Mouse (Mus musculus) midbrain, embryonic 11.5 days (tissue): ENCODE data around the gene Usp21. TPM values are rescaled to one million over a fixed set of nuclear protein-coding genes. Genes with fewer than 3 reads are reported as not detected.
"Not testable (repeated sequence)": the region's sequence is repeated elsewhere in the genome, so short reads cannot be mapped to it uniquely, and the experiment has no call there.

Experiments used
- ATAC-seq: fragments of 200-750 bp; cut with Nextera tagmentation; 2 replicates; pipeline ENCODE4 v1.8.0; 2017; ENCODE audit warnings: moderate TSS enrichment, moderate library complexity; ENCODE audit not compliant: low FRiP score
- DNase-seq: peaks from one replicate; pipeline ENCODE4 v3.0.0; 2015; ENCODE audit warnings: low spot score; ENCODE audit errors: missing footprints
- H3K27ac ChIP-seq: fragments of 300-500 bp; sonication (generic); 2 replicates; pipeline ENCODE4 v1.5.1; 2014; ENCODE audit warnings: low read depth, low read length
- H3K27me3 ChIP-seq: fragments of 300-500 bp; sonication (generic); 2 replicates; pipeline ENCODE4 v1.6.1; 2014; ENCODE audit warnings: mild to moderate bottlenecking, low read length, moderate library complexity, mixed read lengths; ENCODE audit not compliant: control insufficient read depth, insufficient read depth
- H3K36me3 ChIP-seq: fragments of 300-500 bp; sonication (generic); 2 replicates; pipeline ENCODE4 v1.6.1; 2014; ENCODE audit warnings: mild to moderate bottlenecking, low read length, moderate library complexity, mixed read lengths; ENCODE audit not compliant: control insufficient read depth, insufficient read depth
- H3K4me1 ChIP-seq: fragments of 300-500 bp; sonication (generic); 2 replicates; pipeline ENCODE4 v1.6.1; 2014; ENCODE audit warnings: low read length; ENCODE audit not compliant: control insufficient read depth, insufficient read depth
- H3K4me2 ChIP-seq: fragments of 300-500 bp; sonication (generic); 2 replicates; pipeline ENCODE4 v1.6.1; 2014; ENCODE audit warnings: mild to moderate bottlenecking, moderate library complexity
- H3K4me3 ChIP-seq: fragments of 300-500 bp; sonication (generic); 2 replicates; pipeline ENCODE4 v1.5.1; 2014; ENCODE audit warnings: low read depth, low read length
- H3K9ac ChIP-seq: fragments of 300-500 bp; sonication (generic); 2 replicates; pipeline ENCODE4 v1.6.1; 2014; ENCODE audit warnings: low read length
- H3K9me3 ChIP-seq: fragments of 300-500 bp; sonication (generic); 2 replicates; pipeline ENCODE4 v1.6.1; 2016; ENCODE audit warnings: low read length; ENCODE audit not compliant: control insufficient read depth
- WGBS: fragments of 180-500 bp; shearing (Covaris S2); extraction: QIAGEN DNeasy Blood & Tissue Kit; methylation state at CpG from one replicate; pipeline ENCODE4 v1.1.7; 2014; 5-methylcytosine and 5-hydroxymethylcytosine counted together
- polyA plus RNA-seq: library from polyadenylated mRNA; unstranded; fragments of >200 nt; fragmentation: Nextera tagmentation; extraction: Ambion mirVana; gene quantifications from 2 replicates; pipeline ENCODE4 v1.2.1, GENCODE M21; 2014

Usp21 gene
- polyA plus RNA-seq, 1 experiment from 2014 or later = 88.6 TPM

- H3K4me1 ChIP-seq = peaks cover 33% of the 10 kb centered on the region
- under 1% methylated on average over 41 of the region's 41 CpGs for WGBS
These were observed 40.9 kb downstream of the Usp21 start for GRCm38 (mm10) chr1:171246709-171247452.

GRCm38 (mm10) chr1:171245353-171245752 lies 42.4 kb downstream of the Usp21 start:
- H3K36me3 ChIP-seq = peaks cover 4% of the 10 kb centered on the region; the same call in 1 of the 2 replicates
- WGBS = 94% methylated on average over 8 of the region's 8 CpGs
- H3K4me2 ChIP-seq = no peak overlapping the region
- no peak for DNase-seq
- no peak overlapping the region for H3K9ac ChIP-seq
- no peak overlapping the region for H3K4me3 ChIP-seq
- H3K9me3 ChIP-seq = no peaks in the 10 kb centered on the region
- H3K4me1 ChIP-seq = peaks cover 21% of the 10 kb centered on the region
- H3K27ac ChIP-seq = no peak overlapping the region
- H3K27me3 ChIP-seq = no peaks in the 10 kb centered on the region
- no peak for ATAC-seq

More at GRCm38 (mm10) chr1:171246709-171247452, 40.9 kb downstream of the Usp21 start:
- H3K27me3 ChIP-seq = no peaks in the 10 kb centered on the region
- peak overlapping the region; percentile 20; the same call in 1 of the 2 replicates for H3K27ac ChIP-seq
- H3K36me3 ChIP-seq = peaks cover 4% of the 10 kb centered on the region; the same call in 1 of the 2 replicates
- peak; percentile 92 for ATAC-seq
- no peaks in the 10 kb centered on the region for H3K9me3 ChIP-seq
- peak overlapping the region; percentile 81 for H3K4me2 ChIP-seq
- peak overlapping the region; percentile 89 for H3K9ac ChIP-seq
- peak; percentile 100 for DNase-seq
- H3K4me3 ChIP-seq = peak overlapping the region; percentile 64

- H3K36me3 ChIP-seq = peaks cover 16% of the 10 kb centered on the region; the same call in 1 of the 2 replicates
- not testable (repeated sequence) for H3K9me3 ChIP-seq, H3K9ac ChIP-seq, H3K27ac ChIP-seq, H3K4me3 ChIP-seq, H3K4me2 ChIP-seq, H3K27me3 ChIP-seq, DNase-seq, ATAC-seq, H3K4me1 ChIP-seq
- 83% methylated on average over 12 of the region's 12 CpGs for WGBS
These were observed 45.8 kb downstream of the Usp21 start for GRCm38 (mm10) chr1:171241952-171242351.

- Histone ChIP-seq H3K9ac (no peak overlapping the region), H3K4me3 (no peak overlapping the region), H3K27ac (no peak overlapping the region), H3K4me2 (no peak overlapping the region), H3K4me1 (no peaks in the 10 kb centered on the region; the same call in 1 of the 2 replicates), H3K27me3 (no peaks in the 10 kb centered on the region), H3K36me3 (peaks cover 21% of the 10 kb centered on the region; the same call in 1 of the 2 replicates), H3K9me3 (no peaks in the 10 kb centered on the region)
- no peak for ATAC-seq
- WGBS = 94% methylated on average over 10 of the region's 10 CpGs
- DNase-seq = no peak
These were observed 46.9 kb downstream of the Usp21 start for GRCm38 (mm10) chr1:171240911-171241310.

- 82% methylated on average over 15 of the region's 15 CpGs for WGBS
These were observed 47.6 kb downstream of the Usp21 start for GRCm38 (mm10) chr1:171239992-171240744.

GRCm38 (mm10) chr1:171238463-171238862 lies 49.3 kb downstream of the Usp21 start:
- H3K9ac ChIP-seq = no peak overlapping the region
- no peak overlapping the region for H3K27ac ChIP-seq
- peaks cover 33% of the 10 kb centered on the region for H3K36me3 ChIP-seq
- 79% methylated on average over 14 of the region's 14 CpGs for WGBS
- H3K27me3 ChIP-seq = no peaks in the 10 kb centered on the region
- no peak overlapping the region for H3K4me2 ChIP-seq
- no peak overlapping the region for H3K4me3 ChIP-seq
- H3K4me1 ChIP-seq = no peaks in the 10 kb centered on the region
- DNase-seq = peak; percentile 87
- ATAC-seq = peak; percentile 64; the same call in 1 of the 2 replicates
- H3K9me3 ChIP-seq = no peaks in the 10 kb centered on the region

More at GRCm38 (mm10) chr1:171239992-171240744, 47.6 kb downstream of the Usp21 start:
- Histone ChIP-seq H3K27me3 (no peaks in the 10 kb centered on the region), H3K4me2 (no peak overlapping the region), H3K4me3 (no peak overlapping the region), H3K4me1 (no peaks in the 10 kb centered on the region), H3K36me3 (peaks cover 26% of the 10 kb centered on the region; the same call in 1 of the 2 replicates), H3K9me3 (no peaks in the 10 kb centered on the region), H3K27ac (no peak overlapping the region), H3K9ac (no peak overlapping the region)
- ATAC-seq (no peak), DNase-seq (no peak)

GRCm38 (mm10) chr1:171237438-171237837 lies 50.4 kb downstream of the Usp21 start:
- H3K4me2 ChIP-seq = no peak overlapping the region
- 70% methylated on average over 6 of the region's 6 CpGs for WGBS
- ATAC-seq = no peak
- no peaks in the 10 kb centered on the region for H3K9me3 ChIP-seq
- H3K27me3 ChIP-seq = no peaks in the 10 kb centered on the region
- peaks cover 32% of the 10 kb centered on the region for H3K36me3 ChIP-seq
- DNase-seq = no peak
- no peaks in the 10 kb centered on the region for H3K4me1 ChIP-seq
- H3K4me3 ChIP-seq = no peak overlapping the region
- no peak overlapping the region for H3K9ac ChIP-seq
- no peak overlapping the region for H3K27ac ChIP-seq

- Histone ChIP-seq H3K9me3 (no peaks in the 10 kb centered on the region), H3K9ac (no peak overlapping the region), H3K27me3 (no peaks in the 10 kb centered on the region), H3K4me1 (no peaks in the 10 kb centered on the region), H3K36me3 (peaks cover 29% of the 10 kb centered on the region), H3K4me2 (no peak overlapping the region), H3K4me3 (no peak overlapping the region), H3K27ac (no peak overlapping the region)
- DNase-seq = no peak
- ATAC-seq = no peak
- 88% methylated on average over 4 of the region's 4 CpGs for WGBS
These were observed 52.0 kb downstream of the Usp21 start for GRCm38 (mm10) chr1:171235791-171236190.

- Histone ChIP-seq H3K4me1 (peaks cover 5% of the 10 kb centered on the region), H3K27ac (no peak overlapping the region), H3K4me2 (no peak overlapping the region), H3K4me3 (no peak overlapping the region), H3K36me3 (peaks cover 29% of the 10 kb centered on the region), H3K9me3 (no peaks in the 10 kb centered on the region), H3K27me3 (no peaks in the 10 kb centered on the region), H3K9ac (no peak overlapping the region)
- no peak for ATAC-seq
- no peak for DNase-seq
- WGBS = 94% methylated on average over 4 of the region's 4 CpGs
These were observed 53.3 kb downstream of the Usp21 start for GRCm38 (mm10) chr1:171234538-171234937.
